Mouse (Mus musculus) E14TG2a.4 (cell line): ENCODE data around the gene Ranbp6.

Experiments
- H3K27me3 ChIP-seq: 2 replicates; pipeline ENCODE4 v1.6.1; 2014; ENCODE audit warnings: low read length, control low read depth; ENCODE audit not compliant: insufficient read depth
- H3K36me3 ChIP-seq: 2 replicates; pipeline ENCODE4 v1.6.1; 2014; ENCODE audit warnings: low read length, control low read depth; ENCODE audit not compliant: insufficient read depth
- H3K4me1 ChIP-seq: replicated peaks from 2 replicates; pipeline ENCODE4 v1.6.1; 2014; ENCODE audit warnings: low read depth, low read length, control low read depth
- H3K4me3 ChIP-seq: replicated peaks from 2 replicates; pipeline ENCODE4 v1.5.1; 2014; ENCODE audit warnings: mild to moderate bottlenecking, low read length
- H3K9me3 ChIP-seq: 2 replicates; pipeline ENCODE4 v1.6.1; 2014; ENCODE audit warnings: low read length, control low read depth
- CTCF ChIP-seq: conservative IDR thresholded peaks from 2 replicates; pipeline ENCODE4 v1.5.1; 2014; ENCODE audit warnings: low read length
- NANOG ChIP-seq: IDR thresholded peaks from 2 replicates; pipeline ENCODE4 v1.6.1; 2014; ENCODE audit warnings: borderline replicate concordance, low read length, mixed read lengths
- POU5F1 ChIP-seq: IDR thresholded peaks from 2 replicates; pipeline ENCODE4 v1.6.1; 2014; ENCODE audit warnings: low read length, borderline replicate concordance

Ranbp6 gene

DNA sequence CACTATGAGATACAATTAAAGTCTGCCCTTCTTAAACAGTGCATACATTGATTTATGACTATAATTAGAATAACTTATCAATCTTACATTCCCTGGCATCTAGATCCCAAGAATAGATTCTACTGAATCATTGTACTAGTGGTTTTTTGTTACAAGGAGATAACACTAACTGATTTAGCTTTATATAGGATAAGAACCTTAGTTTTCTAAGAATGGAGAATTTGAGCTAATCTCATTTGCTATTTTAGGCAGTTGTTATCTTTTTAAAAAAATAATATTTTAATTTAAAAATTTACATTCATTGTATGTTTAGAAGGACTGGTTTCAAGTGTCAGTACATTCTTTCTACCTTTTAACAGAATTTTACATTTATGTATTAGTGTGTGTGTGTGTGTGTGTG, 24.8 kb downstream of the Ranbp6 start:
- Histone ChIP-seq H3K4me3 (no peak overlapping the region), H3K4me1 (no peaks in the 10 kb centered on the region), H3K36me3 (peaks cover 22% of the 10 kb centered on the region; the same call in 1 of the 2 replicates), H3K9me3 (no peaks in the 10 kb centered on the region), H3K27me3 (no peaks in the 10 kb centered on the region)
- TF ChIP-seq CTCF (no peak), POU5F1 (no peak), NANOG (no peak)

DNA sequence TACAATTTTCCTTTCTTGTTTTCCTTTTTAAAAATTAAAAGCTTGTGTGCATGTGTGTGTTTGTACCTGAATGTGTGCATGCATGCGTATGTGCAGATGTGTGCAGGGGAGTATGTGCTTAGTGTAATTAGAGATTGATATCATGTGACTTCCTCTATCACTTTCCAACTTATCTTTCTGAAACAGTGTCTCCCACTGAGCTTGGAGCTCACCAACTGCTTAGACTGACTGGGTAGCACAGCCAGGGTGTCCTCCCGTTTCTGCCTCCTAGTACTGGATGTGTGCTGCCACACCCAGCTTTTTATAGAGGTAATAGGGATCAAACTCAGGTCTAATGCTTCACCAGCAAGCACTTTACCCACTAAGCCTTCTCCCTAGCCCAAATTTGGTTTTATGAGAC, 29.9 kb downstream of the Ranbp6 start:
- H3K36me3 ChIP-seq = peaks cover 14% of the 10 kb centered on the region; the same call in 1 of the 2 replicates
- no peaks in the 10 kb centered on the region for H3K27me3 ChIP-seq
- no peaks in the 10 kb centered on the region for H3K4me1 ChIP-seq
- TF ChIP-seq NANOG (no peak), POU5F1 (no peak)
- no peak overlapping the region for H3K4me3 ChIP-seq
- H3K9me3 ChIP-seq = no peaks in the 10 kb centered on the region
